Mouse (Mus musculus) v-Abl transformed pro-B cells (cell line): ENCODE measurements around the gene Patl1.
"Not testable (repeated sequence)": the region's sequence is repeated elsewhere in the genome, so short reads cannot be mapped to it uniquely, and the experiment has no call there.

Source experiments
- in situ Hi-C, 2 experiments: fragments of 400-800 bp; cut with MboI; formaldehyde crosslinking; loops; one replicate each; pipeline ENCODE4 v1.15.1; 2025; ENCODE audit not compliant: unreplicated experiment in 2 of 2

The Patl1 gene

DNA sequence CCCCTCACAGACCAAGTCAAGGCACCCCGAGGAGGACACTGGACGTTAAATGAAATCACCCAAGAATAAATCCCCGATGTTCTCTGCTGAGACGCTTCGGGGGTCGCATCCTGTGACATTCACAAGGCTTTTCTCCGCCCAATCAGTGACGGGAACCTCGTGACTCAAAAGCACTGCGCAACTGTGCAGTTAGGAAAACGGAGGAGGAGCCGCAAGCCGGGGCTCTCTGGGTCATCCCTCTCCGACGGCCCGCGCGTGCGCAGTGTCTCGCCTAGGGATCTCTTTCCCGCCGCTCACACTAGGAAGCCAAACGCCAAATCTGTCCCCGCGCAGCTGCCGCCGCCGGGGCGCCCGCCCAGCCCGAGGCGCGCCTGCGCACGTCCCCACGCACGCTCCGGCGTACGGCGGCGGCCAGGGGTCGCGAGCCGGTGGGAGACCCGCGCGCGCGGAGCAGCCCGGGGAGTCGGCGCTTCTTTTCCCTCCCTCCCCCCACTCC, at the start of gene Patl1:
TSS of gene Patl1 (plus strand) at position 363 of the 496 bp plus-strand sequence.
- in situ Hi-C loops: loop anchor here (5.0 to 10.0 kb wide), 4 partner anchors 95 to 563 kb away; no protein-coding TSS in a partner anchor

DNA sequence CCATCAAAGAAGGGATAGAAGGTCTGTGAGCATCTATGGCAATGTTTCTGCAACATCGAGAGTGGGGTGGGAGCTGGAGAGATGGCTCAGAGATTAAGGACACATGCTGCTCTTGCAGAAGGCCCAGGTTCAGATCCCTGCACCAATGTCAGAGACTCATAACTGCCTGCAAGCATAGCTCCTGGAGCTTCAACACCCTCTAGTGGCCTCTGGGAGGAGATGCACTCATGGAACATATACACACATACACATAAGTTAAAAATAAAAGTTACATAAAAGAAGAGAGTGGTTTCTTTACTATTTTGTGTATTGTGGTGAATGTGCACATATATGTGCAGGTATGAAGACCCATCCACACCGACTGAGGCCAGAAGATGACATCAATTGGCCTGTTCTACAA, 44.4 kb upstream of the Patl1 start:
- in situ Hi-C loops: no loop called here

DNA sequence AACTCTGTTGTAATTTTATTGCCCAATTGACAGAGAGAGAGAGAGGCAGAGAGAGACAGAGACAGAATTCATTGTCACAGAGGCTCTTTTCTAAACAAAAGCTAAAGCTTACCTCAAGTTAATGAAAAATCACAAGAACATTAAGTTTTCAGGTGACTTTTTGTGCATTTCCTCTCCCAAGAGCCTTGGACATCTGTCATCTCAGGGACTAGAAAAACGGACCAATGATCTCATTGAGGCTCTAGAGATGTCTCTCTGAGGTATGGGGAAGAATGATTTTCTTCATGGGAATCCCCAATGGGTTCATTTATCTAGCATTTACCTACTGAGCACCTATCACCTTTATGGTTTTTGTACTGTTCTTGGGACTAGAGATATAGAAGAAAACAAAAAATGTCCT, 37.2 kb upstream of the Patl1 start, which contains the start of gene Olfr1419:
TSS of gene Olfr1419 (minus strand) at position 101 of the 400 bp plus-strand sequence.
- in situ Hi-C loops: no loop called here

DNA sequence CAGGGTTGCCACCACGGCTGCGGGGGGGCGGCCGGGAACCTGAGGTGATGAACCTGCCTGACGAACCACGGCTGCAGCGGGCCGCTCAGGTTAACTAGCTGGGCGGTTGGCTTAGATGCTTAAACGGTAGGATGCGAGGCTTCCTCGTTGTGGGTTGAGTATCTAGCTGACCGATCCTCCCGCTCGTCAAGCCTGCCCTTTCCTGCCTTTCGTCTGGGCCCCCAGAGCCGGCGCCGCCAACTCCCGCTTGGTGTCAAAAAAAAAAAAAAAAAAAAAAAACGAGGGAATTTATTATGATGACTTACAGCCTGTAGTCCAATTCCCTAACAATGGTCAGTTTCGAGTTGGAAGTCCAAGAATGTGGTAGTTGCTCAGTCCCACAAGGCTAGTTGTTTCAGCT, 33.8 kb upstream of the Patl1 start:
- in situ Hi-C loops: not testable (repeated sequence)

DNA sequence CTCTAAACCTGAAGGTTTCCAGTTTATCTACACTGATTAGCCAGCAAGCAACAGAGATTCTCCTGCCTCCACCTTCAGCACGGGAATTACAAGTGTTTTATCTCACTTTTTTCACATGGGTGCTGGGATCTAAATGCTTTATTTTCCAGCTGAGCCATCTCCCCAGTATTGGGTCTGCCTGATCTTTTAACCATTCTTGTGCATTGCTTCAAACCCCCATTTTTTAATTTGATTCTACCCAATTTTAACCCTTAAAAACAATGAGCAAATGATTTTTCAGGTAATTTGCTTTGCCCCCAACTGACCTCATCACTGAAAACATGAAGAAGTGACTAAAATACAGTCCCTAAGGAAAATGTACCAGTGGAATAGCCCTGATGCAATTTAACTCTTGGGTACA, 25.9 kb upstream of the Patl1 start, which contains the start of gene Olfr1420:
TSS of gene Olfr1420 (plus strand) at position 301 of the 400 bp plus-strand sequence.
- in situ Hi-C loops: no loop called here

DNA sequence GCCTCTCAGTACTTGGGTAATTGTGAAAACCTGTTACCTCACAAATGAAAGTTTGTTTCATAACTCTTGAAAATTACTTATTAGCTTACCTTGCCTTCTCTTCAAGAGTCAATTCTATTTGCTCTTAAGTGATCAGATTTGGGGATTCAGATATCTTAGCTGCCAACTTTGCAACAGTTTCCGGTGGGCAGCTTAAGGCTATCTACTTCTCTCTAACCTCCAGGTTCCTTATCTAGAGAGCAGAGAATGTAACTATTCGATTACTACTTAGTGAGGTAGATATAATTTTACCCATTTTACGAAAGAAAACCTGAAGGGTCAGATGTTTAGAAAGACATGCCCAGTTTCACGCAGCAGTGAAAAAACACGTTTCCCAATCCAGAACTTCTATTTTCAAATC, 1.2 kb upstream of the Patl1 start:
- in situ Hi-C loops: loop anchor here (5.0 to 10.0 kb wide), 4 partner anchors 96 to 564 kb away; no protein-coding TSS in a partner anchor

DNA sequence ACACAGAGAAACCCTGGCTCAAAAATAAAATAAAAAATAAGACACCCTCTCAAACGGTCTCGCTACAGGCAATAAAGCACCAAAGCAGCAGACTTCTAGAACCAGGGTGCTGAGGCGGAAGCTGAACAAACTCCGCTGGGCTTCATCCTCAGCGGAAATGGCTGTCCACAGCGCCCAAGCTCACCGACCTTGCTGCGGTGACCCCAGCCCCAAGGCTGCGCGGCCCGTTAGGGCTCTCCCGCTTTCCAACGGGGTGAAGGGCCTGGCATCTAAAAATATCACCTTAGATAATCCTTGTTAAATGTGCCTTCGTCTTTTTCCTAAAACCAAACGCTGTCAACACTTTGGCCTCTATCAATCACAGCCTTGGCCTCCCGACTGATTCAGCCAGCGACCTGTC, 596 bp upstream of the Patl1 start:
- in situ Hi-C loops: loop anchor here (5.0 to 10.0 kb wide), 4 partner anchors 96 to 563 kb away; no protein-coding TSS in a partner anchor

DNA sequence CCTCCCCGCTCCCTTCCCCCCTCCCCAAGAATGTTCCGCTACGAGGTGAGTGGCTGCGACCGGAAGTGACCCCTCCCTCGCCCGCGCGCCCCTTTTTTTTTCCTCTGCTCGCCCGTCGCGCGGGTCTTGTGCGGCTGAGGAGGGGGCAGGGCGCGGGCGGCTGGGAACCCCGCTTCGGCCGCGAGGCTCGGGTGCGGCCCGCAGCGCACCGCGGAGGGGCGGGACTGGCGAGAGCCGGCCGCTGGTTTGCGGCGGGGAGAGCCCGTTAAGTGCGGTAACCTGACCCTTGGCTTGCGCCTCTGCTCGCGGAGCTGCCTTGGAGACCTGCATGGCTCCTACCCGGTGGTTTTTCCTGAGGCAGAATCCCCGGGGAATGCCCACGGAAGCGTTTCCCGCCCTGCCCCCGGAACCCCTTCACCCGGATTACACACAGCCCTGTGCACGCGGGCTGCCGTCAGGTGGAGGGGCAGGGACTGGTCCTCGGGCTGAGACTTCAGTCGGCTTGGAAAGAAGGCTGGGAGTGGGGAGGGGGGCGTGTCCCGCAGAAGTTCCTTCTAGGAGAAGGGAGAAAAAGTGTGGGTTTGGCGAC, 428 bp downstream of the Patl1 start:
- in situ Hi-C loops: loop anchor here (5.0 to 10.0 kb wide), 4 partner anchors 95 to 562 kb away; no protein-coding TSS in a partner anchor

DNA sequence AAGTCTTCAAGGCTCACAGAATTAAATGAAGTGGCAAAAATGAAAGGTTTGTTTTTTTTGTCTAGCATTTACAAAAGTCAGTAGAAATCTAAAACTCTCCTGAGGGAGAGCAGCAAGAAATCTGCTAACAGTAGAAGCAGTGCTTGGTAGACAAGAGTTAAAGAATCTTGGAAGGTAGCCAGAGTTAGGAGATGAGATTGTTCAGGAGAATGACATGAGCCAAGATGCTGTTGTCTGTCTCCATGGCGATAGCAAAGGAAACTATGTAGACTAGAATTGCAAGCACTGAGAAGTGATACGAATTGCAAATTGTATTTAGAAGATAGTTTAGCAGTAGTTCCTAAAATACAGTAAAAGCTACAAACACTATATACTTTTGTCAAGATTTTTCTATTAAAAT, 3.6 kb downstream of the Patl1 start:
- in situ Hi-C loops: loop anchor here (10.0 kb wide), 2 partner anchors 301 to 559 kb away; no protein-coding TSS in a partner anchor

DNA sequence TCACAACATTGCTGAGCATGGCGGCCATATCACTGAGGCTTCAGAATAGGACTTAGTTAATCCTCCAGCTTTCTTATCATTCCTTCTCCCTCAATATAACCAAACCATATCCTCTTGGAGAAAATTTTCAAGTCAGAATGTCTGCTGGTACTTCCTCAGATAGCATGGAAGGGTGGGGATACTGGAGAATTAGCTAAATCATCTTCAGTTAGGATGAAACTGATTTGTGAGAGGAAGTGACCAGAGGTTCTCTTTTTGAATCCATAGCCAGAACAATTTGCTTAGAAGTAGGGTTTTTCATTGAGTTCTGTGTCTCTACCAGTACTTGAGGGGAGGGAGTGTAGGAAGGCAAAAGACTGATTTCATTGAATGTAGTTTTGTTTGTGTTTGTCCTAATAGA, 9.9 kb downstream of the Patl1 start:
- in situ Hi-C loops: loop anchor here in 1 of 2 experiments (5.0 kb wide), 1 partner anchor 150 kb away; the partner anchor contains the start of gene Mrpl16

DNA sequence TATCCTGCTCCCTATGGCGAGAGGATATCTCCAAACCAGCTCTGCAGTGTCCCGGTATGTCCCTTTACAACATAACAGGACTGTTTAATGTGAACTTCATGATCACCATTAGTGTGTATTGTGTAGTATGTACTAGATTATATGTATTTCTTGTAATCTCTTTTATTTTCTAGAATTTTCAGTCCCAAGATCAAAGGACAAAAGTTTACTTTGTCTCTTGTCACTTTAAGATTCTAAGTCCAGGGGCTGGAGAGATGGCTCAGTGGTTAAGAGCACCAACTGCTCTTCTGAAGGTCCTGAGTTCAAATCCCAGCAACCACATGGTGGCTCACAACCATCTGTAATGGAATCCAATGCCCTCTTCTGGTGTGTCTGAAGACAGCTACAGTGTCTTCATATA, 10.3 kb downstream of the Patl1 start:
- in situ Hi-C loops: loop anchor here in 1 of 2 experiments (5.0 kb wide), 1 partner anchor 150 kb away; the partner anchor contains the start of gene Mrpl16

DNA sequence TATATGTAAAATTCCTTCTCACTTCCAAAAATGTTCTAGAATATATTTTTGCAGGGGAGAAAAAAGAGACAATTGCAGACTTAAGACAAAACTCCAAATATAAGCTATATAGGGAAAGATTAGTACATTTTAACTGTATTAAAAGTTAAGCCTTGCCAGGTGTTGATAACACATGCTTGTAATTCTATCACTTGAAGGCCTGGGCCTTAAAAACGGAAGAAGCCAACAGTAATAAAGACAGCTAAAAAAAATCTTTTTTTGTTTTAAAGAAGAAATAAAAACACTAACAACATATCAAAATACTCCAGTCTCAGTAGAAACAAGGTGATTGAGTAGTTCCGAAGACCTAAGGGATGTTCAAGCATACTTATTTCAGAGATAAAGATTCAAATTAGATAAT, 14.2 kb downstream of the Patl1 start:
- in situ Hi-C loops: loop anchor here (5.0 to 25.0 kb wide), 4 partner anchors 61 to 1389 kb away; partner anchors contain the start of genes Cpsf7 (in 1 of the 2), Ddb1 (in 1 of the 2), Ms4a2 (in 1 of the 2) and Ms4a6d (in 1 of the 2)

DNA sequence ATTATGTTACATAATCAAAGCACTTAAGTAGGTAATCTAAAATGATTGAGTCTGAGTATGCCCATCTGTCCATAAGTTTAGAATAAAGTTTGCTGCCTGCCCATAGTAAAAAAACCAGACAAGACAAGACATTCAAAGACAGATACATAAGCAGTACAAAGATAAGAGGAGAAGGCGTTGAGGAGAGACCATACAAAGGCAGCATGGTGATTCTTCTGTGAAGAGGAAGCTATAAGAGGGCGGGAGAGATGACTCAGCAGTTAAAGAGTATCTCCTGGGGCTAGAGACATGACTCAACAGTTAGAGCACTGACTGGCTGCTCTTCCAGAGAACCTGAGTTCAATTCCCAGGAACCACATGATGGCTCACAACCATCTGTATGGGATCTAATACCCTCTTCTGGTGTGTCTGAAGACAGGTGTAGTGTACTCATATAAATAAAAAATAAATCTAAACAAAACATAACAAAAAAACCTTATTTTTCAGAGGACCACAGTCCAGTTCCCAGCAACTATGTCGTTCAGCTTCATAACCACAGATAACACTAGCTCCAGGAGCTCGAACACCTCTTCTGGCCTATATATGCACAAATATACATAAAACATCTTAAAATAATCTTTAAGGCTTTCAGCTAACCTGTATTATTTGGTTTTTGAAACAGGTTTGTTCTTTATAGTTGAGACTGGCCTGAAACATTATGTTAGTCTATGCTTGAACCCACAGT, 16.0 kb downstream of the Patl1 start:
- in situ Hi-C loops: loop anchor here (5.0 to 25.0 kb wide), 4 partner anchors 59 to 1391 kb away; partner anchors contain the start of genes Cpsf7 (in 1 of the 2), Ddb1 (in 1 of the 2), Ms4a2 (in 1 of the 2) and Ms4a6d (in 1 of the 2)

DNA sequence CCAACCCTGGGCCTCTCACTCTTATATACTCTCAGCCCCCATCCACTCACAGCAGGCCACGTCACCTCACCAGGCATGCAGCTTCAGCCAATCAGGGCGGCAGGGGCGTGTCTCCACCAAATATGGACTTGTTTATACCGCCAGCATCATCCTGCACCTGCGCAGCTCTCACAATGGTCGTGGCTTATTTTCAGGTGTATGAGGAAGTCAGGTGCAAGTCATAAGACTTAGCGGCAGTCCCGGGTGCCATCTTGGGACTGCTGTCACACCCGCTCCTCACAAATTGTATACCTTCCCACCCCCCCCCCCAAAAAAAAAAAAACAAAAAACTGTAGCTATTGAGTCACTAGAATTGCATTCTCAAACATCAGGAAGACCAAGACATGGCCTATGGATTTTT, 34.3 kb downstream of the Patl1 start:
- in situ Hi-C loops: loop anchor here (10.0 to 25.0 kb wide), 4 partner anchors 334 to 1409 kb away; partner anchors contain the start of genes Ms4a6d (in 2 of the 2), Cpsf7 (in 1 of the 2), Ddb1 (in 1 of the 2) and Ms4a2 (in 1 of the 2)

DNA sequence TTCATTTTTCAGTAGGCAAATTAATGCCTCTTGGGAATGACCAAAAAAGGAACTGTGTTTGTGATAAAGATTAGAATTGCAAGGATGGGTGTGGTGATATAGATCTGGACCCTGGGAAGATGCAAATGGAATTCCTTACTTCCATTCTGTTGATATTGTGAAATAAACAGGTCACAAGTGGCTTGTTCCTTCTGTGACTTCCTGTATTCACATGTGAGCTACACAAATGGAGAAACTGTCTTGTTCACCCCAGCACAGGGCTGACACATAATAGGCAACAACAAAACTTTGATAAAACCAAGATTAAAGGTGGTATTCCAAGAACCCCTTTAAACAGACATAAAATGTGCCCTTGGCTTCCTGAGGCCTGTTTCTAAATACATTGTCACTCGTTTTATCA, 37.7 kb downstream of the Patl1 start:
- in situ Hi-C loops: loop anchor here (10.0 to 25.0 kb wide), 4 partner anchors 338 to 1413 kb away; partner anchors contain the start of genes Ms4a6d (in 2 of the 2), Cpsf7 (in 1 of the 2), Ddb1 (in 1 of the 2) and Ms4a2 (in 1 of the 2)

DNA sequence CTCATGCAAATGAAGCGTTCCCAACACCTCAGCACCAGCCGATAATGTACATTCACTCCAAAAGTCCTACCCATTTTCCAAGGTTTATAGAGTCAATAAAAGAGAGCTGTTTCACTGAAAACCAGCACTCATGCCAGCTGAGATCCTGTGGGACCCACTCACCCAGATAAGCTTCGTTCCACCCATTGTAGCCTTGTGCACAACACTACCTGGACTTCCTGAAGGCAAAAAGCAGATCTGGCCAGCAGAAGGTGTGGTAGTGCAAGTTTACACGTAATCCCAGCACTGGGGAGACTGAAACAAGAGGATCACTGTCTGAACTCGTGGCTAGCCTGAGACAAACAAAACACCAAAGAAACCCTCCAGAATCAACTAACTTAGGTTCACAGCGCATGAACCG, 38.5 kb downstream of the Patl1 start:
- in situ Hi-C loops: no loop called here

DNA sequence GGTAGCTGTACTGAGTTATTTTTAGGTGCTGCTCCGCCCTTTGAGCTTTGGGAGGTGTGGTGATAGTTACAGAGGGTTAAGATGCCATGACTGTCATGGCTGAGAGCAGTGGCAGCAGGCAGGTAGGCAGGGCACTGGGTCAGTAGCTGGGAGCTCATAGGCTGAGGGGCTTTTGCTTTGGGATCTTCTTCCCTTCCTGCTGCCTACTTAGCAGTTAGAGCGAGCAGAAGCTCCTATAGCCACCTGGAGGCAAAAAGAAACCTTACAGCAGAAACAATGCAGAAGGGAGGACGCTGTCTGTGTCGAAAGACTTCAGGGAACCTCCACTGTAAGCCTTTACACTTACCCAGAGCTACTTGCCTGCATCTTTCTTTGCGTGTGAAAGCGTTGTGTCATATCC, 42.0 kb downstream of the Patl1 start:
- in situ Hi-C loops: no loop called here

DNA sequence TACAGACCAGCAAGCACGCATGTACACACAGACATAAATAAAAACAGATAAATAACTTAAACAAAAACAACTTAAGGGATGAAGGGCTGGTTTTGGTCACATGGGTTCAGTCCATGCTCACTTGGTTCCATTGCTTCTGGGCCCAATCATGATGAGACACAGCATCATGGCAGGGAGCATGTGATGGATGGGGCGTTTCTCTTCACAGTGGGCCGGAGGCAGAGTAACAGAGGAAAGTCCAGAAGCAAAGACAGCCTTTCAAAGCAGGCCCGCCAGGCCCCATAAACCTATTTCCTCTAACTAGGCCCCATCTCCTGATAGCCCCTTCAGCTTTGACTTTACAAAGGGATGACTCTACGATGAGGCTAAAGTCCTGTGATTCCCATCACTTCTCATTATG, 44.4 kb downstream of the Patl1 start:
- in situ Hi-C loops: no loop called here

DNA sequence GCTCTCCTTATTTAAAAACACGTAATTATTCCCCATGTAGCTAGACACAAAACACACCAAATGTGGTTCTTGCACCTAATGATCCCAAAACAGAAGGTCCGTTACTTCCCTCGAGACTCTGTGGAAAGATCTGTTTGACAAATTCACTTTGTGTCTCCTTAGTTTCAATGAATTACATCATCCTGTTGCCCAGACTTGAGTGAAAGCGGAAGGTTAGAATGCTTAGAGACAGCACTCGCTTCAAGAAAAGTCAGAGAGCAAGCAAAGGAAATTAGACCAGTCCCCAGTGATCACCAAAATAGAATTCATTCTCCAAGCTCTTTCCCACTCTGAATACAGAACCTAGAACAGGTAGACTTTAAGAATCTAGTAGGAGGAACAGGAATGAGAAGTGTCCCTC, 45.2 kb downstream of the Patl1 start:
- in situ Hi-C loops: no loop called here

DNA sequence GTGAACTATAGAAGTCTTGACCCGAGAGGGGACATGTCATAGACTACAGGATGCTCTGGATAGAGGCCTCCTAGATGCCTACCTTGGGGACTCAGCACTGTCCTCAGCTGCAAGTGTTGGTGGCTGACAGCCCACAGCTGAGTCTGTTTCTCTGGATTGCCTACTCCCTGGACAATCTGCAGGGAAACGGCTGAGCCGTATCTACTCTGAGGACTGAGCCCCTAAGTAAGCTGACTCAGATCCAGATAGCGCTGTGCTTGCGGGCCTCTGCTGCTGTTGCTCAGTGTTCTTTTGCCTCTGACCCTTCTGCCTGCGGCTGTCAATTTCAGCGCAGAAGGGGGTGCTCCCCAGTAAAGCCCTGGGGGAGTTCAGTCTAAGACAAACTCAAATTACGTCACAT, 45.6 kb downstream of the Patl1 start:
- in situ Hi-C loops: no loop called here

DNA sequence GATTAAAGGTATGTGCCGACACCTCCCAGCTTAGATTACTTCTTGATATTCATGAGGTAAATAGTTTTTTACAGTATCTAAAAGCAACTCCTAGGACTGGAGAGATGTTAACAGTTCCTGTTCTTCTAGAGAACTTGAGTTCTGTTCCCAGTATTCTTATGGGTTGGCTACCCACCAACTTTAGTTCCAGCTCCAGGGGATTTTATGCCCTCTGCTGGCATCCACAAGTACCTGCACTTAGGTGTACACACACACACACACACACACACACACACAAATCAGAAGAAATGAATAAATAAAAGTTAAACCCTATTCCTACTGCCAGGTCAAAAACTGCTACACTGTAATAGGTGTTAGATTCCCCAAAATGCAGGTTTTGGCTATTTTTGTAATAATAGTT, 52.1 kb downstream of the Patl1 start:
- in situ Hi-C loops: no loop called here
